Mouse (Mus musculus) ES-Bruce4 (cell line): Measurements from ENCODE around the gene Arid1b. TPM values are rescaled to one million over a fixed set of nuclear protein-coding genes. Genes with fewer than 3 reads are reported as not detected.

Experiments used
- H3K27ac ChIP-seq: 2 replicates; pipeline ENCODE4 v1.5.1; 2012; ENCODE audit warnings: low read length, inconsistent platforms; ENCODE audit not compliant: insufficient read depth
- H3K27me3 ChIP-seq: 2 replicates; pipeline ENCODE4 v1.6.1; 2012; ENCODE audit warnings: mild to moderate bottlenecking, low read length, inconsistent platforms; ENCODE audit not compliant: control insufficient read depth, poor library complexity, insufficient read depth, severe bottlenecking
- H3K36me3 ChIP-seq: 2 replicates; pipeline ENCODE4 v1.6.1; 2012; ENCODE audit warnings: inconsistent platforms, mild to moderate bottlenecking, low read length, moderate library complexity; ENCODE audit not compliant: control insufficient read depth, poor library complexity, insufficient read depth, severe bottlenecking
- H3K4me1 ChIP-seq: one replicate; pipeline ENCODE4 v1.8.1; 2011; ENCODE audit warnings: low read length; ENCODE audit not compliant: control insufficient read depth, insufficient read depth
- H3K4me3 ChIP-seq: 2 replicates; pipeline ENCODE4 v1.5.1; 2011; ENCODE audit warnings: low read depth, mild to moderate bottlenecking, low read length
- H3K9ac ChIP-seq: 2 replicates; pipeline ENCODE4 v1.6.1; 2012; ENCODE audit warnings: low read depth, mild to moderate bottlenecking, inconsistent platforms; ENCODE audit not compliant: poor library complexity, severe bottlenecking
- H3K9me3 ChIP-seq: replicated peaks from 2 replicates; pipeline ENCODE4 v1.6.1; 2012; ENCODE audit warnings: mild to moderate bottlenecking, low read length, inconsistent platforms; ENCODE audit not compliant: control insufficient read depth, poor library complexity, insufficient read depth, severe bottlenecking
- CTCF ChIP-seq: IDR thresholded peaks from one replicate; pipeline ENCODE4 v1.8.1; 2011; ENCODE audit warnings: low read depth, low read length
- EP300 ChIP-seq: IDR thresholded peaks from 2 replicates; pipeline ENCODE4 v1.6.1; 2011; ENCODE audit warnings: low read depth, low read length; ENCODE audit not compliant: insufficient read depth
- POLR2A ChIP-seq: IDR thresholded peaks from one replicate; pipeline ENCODE4 v1.8.1; 2011; ENCODE audit warnings: low read length; ENCODE audit not compliant: insufficient read depth
- polyA plus RNA-seq: library from polyadenylated mRNA; stranded (reverse); fragments of >200 nt; gene quantifications from 2 replicates; pipeline ENCODE4 v1.2.4, GENCODE M21; 2011; ENCODE audit warnings: low read depth; ENCODE audit not compliant: missing spikeins, insufficient read depth, insufficient read length

Gene Arid1b
- polyA plus RNA-seq, 1 experiment, result 20.4 TPM

DNA sequence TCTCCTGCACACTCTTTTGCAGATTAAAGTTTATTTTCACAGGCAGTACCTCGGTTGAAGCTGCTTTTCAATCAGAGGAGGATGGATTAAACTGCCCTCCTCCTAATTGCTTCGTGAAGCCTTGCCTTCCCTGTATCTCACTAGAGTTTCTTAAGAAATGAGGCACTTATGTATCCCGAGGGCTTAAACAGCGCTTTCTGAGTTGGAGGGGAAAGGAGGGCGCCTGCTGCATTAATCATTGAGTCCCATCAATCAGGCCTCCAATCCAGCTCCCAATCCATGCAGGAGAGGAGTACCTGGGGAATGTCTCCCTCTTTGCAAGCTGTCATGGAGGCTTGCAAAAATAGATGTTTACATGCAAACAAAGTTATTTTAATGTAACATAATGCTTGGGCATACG lies 21.9 kb upstream of the Arid1b start:
- H3K9ac ChIP-seq, result no peak overlapping the region
- TF ChIP-seq CTCF (no peak), POLR2A (no peak), EP300 (no peak)
- H3K4me1 ChIP-seq, result peaks cover 1% of the 10 kb centered on the region

DNA sequence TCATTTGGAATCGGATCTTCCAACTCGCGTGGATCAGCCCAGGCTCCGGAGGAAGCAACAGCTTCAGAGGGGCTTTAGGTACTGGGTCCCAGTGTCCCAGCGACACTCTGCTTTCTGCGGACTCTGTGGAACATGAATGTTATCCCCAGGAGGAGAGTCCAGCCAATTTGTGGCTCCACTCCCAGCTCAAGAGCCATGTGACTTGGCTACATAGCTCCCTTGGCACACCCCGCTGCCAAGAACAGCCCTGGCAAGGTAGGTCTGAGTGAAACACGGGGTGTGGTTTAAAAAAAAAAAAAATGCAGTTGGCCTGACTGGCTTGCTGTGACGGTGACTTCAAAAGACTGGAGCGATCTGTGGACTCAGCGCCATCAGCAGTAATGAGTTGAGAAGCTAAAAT lies 19.4 kb upstream of the Arid1b start:
- no peak overlapping the region for H3K27ac ChIP-seq
- TF ChIP-seq EP300 (no peak), CTCF (no peak), POLR2A (no peak)

More for the DNA sequence above, 21.9 kb upstream of the Arid1b start:
- H3K27me3 ChIP-seq, result no peaks in the 10 kb centered on the region; the same call in 1 of the 2 replicates
- H3K36me3 ChIP-seq, result no peaks in the 10 kb centered on the region
- no peak overlapping the region for H3K4me3 ChIP-seq
- no peak overlapping the region for H3K27ac ChIP-seq
- no peaks in the 10 kb centered on the region for H3K9me3 ChIP-seq

DNA sequence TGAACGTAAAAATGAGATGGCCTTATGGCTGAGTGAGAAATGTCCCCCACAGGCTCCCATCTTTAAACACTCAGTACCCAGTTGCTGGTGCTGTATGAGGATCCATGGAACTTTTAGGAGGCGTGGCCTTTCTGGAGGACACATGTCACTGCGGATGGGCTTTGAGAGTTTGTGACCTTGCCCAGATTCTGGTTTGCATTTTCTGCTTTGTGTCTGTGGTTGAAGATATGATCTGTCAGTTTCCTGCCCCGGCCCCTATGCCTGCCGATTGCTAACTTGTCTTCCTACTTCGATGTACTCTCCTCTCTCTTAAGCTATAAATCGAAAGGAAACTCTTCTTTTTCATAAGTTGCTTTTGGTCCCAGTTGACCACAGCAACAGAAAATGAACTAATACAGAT lies 14.0 kb upstream of the Arid1b start:
- no peaks in the 10 kb centered on the region for H3K4me1 ChIP-seq
- H3K27ac ChIP-seq, result no peak overlapping the region
- H3K36me3 ChIP-seq, result no peaks in the 10 kb centered on the region
- H3K4me3 ChIP-seq, result no peak overlapping the region
- no peaks in the 10 kb centered on the region for H3K9me3 ChIP-seq
- H3K27me3 ChIP-seq, result peaks cover 1% of the 10 kb centered on the region; the same call in 1 of the 2 replicates
- no peak overlapping the region for H3K9ac ChIP-seq
- no peak for TF ChIP-seq EP300
- TF ChIP-seq POLR2A, result no peak
- TF ChIP-seq CTCF, result no peak

More for the DNA sequence above, 19.4 kb upstream of the Arid1b start:
- no peaks in the 10 kb centered on the region for H3K9me3 ChIP-seq
- H3K4me1 ChIP-seq, result no peaks in the 10 kb centered on the region
- no peak overlapping the region for H3K9ac ChIP-seq
- no peaks in the 10 kb centered on the region for H3K36me3 ChIP-seq
- no peaks in the 10 kb centered on the region; the same call in 1 of the 2 replicates for H3K27me3 ChIP-seq
- H3K4me3 ChIP-seq, result no peak overlapping the region

DNA sequence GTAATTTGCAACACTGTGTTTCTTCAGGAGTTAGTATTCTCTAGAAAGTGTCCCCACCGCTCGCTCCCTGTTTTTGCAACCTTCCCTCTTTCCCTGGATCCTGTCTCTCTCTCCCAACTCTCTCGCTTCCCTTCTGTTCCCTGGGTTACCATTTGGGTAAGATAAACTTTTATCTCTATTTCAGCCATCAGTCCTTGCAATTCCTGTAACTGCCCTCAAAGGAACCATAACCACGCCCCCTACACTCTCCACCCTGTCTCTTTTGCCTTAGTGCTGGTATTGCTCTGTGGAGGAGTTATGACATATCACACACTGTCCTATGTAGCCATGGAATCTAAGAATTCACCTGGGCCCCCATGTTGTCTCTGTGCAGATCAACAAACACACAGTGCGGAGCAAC lies 11.3 kb upstream of the Arid1b start:
- H3K4me3 ChIP-seq, result no peak overlapping the region
- H3K9ac ChIP-seq, result no peak overlapping the region
- H3K36me3 ChIP-seq, result no peaks in the 10 kb centered on the region
- H3K4me1 ChIP-seq, result no peaks in the 10 kb centered on the region
- no peak overlapping the region for H3K27ac ChIP-seq
- peaks cover 1% of the 10 kb centered on the region; the same call in 1 of the 2 replicates for H3K27me3 ChIP-seq
- TF ChIP-seq POLR2A, result no peak
- TF ChIP-seq EP300, result no peak
- TF ChIP-seq CTCF, result no peak
- H3K9me3 ChIP-seq, result no peaks in the 10 kb centered on the region

DNA sequence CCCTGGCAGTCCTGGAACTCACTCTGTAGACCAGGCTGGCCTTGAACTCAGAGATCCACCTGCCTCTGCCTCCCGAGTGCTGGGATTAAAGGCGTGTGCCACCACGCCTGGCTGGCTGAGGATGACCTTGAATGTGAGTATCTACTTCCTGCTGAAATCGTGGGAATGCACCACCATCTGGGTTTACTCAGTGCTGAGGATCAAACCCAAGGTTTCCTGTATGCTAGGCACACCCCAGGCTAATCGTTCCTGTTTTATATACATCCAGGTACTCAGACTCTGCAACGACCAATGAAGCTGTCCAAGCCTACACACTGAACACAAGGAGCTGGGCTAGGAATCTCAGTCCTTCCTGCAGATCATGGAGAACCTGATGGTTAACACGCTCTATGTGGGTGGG lies 9.4 kb upstream of the Arid1b start:
- Histone ChIP-seq H3K4me3 (no peak overlapping the region), H3K9ac (no peak overlapping the region), H3K27ac (no peak overlapping the region), H3K27me3 (peaks cover 1% of the 10 kb centered on the region; the same call in 1 of the 2 replicates), H3K36me3 (no peaks in the 10 kb centered on the region), H3K9me3 (no peaks in the 10 kb centered on the region), H3K4me1 (no peaks in the 10 kb centered on the region)
- no peak for TF ChIP-seq CTCF
- no peak for TF ChIP-seq EP300
- TF ChIP-seq POLR2A, result no peak

DNA sequence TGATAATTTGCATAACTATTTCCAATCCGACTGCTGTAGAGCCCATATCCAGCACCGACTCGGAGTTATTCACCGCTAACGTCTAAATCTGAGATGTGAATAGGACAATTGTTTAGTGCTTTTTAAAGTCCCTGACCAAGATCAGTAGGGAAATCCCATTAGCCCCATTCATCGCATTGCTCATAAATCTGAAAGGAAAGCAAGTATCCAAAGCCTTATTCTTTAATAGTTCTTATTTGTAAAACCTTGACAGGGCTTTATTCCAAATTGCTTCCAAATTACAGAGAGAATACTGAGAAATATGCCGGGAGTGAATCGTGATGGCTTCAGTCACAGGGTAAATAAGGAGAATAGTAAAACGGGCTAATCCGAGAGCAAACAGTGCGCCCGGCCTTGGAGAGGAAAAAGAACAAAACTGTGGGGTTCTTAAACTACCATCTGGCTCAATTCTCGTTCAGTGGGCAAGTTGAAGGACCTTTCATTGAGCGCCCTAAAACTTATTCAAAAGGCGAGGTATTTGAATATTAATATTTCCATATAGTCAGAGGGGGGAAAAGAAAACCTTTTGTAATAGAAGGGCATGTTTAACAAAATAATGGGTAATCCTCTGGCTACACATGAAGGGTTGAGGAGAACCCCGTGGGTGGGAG lies 3.1 kb upstream of the Arid1b start:
- Histone ChIP-seq H3K4me3 (no peak overlapping the region), H3K27ac (no peak overlapping the region), H3K4me1 (no peaks in the 10 kb centered on the region), H3K9me3 (0 out of 2 replicates have a peak, but pooled peaks cover 2% of the 10 kb centered on the region), H3K9ac (no peak overlapping the region), H3K27me3 (no peaks in the 10 kb centered on the region), H3K36me3 (no peaks in the 10 kb centered on the region)
- no peak for TF ChIP-seq EP300
- TF ChIP-seq CTCF, result no peak
- TF ChIP-seq POLR2A, result no peak
